Mouse (Mus musculus) olfactory bulb, adult 2 months (tissue): ENCODE results near the gene Zfp335.

ENCODE experiments used
- CTCF ChIP-seq: fragments of 200-500 bp; IDR thresholded peaks from 2 replicates; pipeline ENCODE4 v1.5.1; 2012; ENCODE audit warnings: low read depth, mild to moderate bottlenecking, low read length, moderate library complexity; ENCODE audit not compliant: insufficient read depth
- POLR2A ChIP-seq: fragments of 200-500 bp; IDR thresholded peaks from 2 replicates; pipeline ENCODE4 v1.6.1; 2012; ENCODE audit warnings: mild to moderate bottlenecking, low read depth, low read length, moderate library complexity; ENCODE audit not compliant: insufficient read depth

- TF ChIP-seq POLR2A (no peak), CTCF (no peak)
Measured at GRCm38 (mm10) chr2:164874239-164874769, 37.3 kb downstream of the Zfp335 start.
